Mouse (Mus musculus) thymus, postnatal 0 days (tissue): ENCODE results near the gene Sec23ip. TPM values are rescaled to one million over a fixed set of nuclear protein-coding genes. Genes with fewer than 3 reads are reported as not detected.
A peak's percentile ranks its signal among the peaks of the same experiment; 100 is the strongest.

Experiments used
- DNase-seq: peaks from one replicate; pipeline ENCODE4 v3.0.0-alpha.2; 2015; ENCODE audit warnings: low spot score
- microRNA-seq: library from miRNA; unstranded; fragments of <30 nt; microRNA quantifications from one replicate; pipeline ENCODE4, GENCODE M21; 2016; ENCODE audit warnings: borderline number of aligned reads
- polyA plus RNA-seq: library from polyadenylated mRNA; unstranded; fragments of >200 nt; fragmentation: Nextera tagmentation; extraction: Ambion mirVana; gene quantifications from 2 replicates; pipeline ENCODE4 v1.2.1, GENCODE M21; 2015

Sec23ip gene
- polyA plus RNA-seq, 1 experiment from 2014 or later, result 30.8 TPM

- peak; percentile 45 for DNase-seq
Observed at GRCm38 (mm10) chr7:128779305-128779704, 34.6 kb downstream of the Sec23ip start.

GRCm38 (mm10) chr7:128781846-128782245, 37.1 kb downstream of the Sec23ip start:
- no peak for DNase-seq

GRCm38 (mm10) chr7:128790045-128790444, 45.3 kb downstream of the Sec23ip start:
- DNase-seq, result no peak

- DNase-seq, result no peak
Observed at GRCm38 (mm10) chr7:128793464-128793863, 48.7 kb downstream of the Sec23ip start.

- DNase-seq, result no peak
Observed at GRCm38 (mm10) chr7:128824986-128825563, 80.3 kb downstream of the Sec23ip start.

- DNase-seq, result no peak
Observed at GRCm38 (mm10) chr7:128832455-128833081, 87.8 kb downstream of the Sec23ip start.

- DNase-seq, result no peak
Observed at GRCm38 (mm10) chr7:128833196-128833595, 88.5 kb downstream of the Sec23ip start.

Small RNA genes lying within 50 kb of the gene (microRNA-seq; reads per million reads assigned to microRNA genes)
- gene Gm25778, result not detected

Other genes starting within 250 kb of the Sec23ip start
- gene Bag3, start 221.3 kb upstream of the Sec23ip start, polyA plus RNA-seq, result 5.9 and 6.9 TPM in 2 replicates
- gene Inpp5f, start 133.6 kb upstream of the Sec23ip start, polyA plus RNA-seq, result 10.3 and 13.7 TPM in 2 replicates
- gene Mcmbp, start 4.4 kb upstream of the Sec23ip start, polyA plus RNA-seq, result 62.9 and 66.5 TPM in 2 replicates